Mouse (Mus musculus): ENCODE data around the gene Mslnl.

- TF ChIP-seq EP300 (IDR thresholded peaks at IDR 0.05) (no peak), CTCF (IDR thresholded peaks at IDR 0.05) (no peak)
Measured at GRCm38 (mm10) chr17:25735246-25735645, 596 bp upstream of the Mslnl start.
